Mouse (Mus musculus): ENCODE data around the gene Prkrip1.
"Not testable (repeated sequence)": the region's sequence is repeated elsewhere in the genome, so short reads cannot be mapped to it uniquely, and the experiment has no call there.

Prkrip1 gene

GRCm38 (mm10) chr5:136163807-136164474, 34.8 kb downstream of the Prkrip1 start:
- no peak for DNase-seq (ENCODE audit: low read depth, low spot score)

GRCm38 (mm10) chr5:136160084-136160483, 38.7 kb downstream of the Prkrip1 start:
- DNase-seq (ENCODE audit: low read depth, low spot score), result not testable (repeated sequence)

- no peak for DNase-seq (ENCODE audit: low read depth, low spot score)
Measured at GRCm38 (mm10) chr5:136155399-136155798, 43.4 kb downstream of the Prkrip1 start.

GRCm38 (mm10) chr5:136152365-136152764, 46.4 kb downstream of the Prkrip1 start:
- no peak for DNase-seq (ENCODE audit: low read depth, low spot score)

GRCm38 (mm10) chr5:136149134-136149576, 49.6 kb downstream of the Prkrip1 start:
- not testable (repeated sequence) for DNase-seq (ENCODE audit: low read depth, low spot score)

- DNase-seq (ENCODE audit: low read depth, low spot score), result no peak
Measured at GRCm38 (mm10) chr5:136147704-136148103, 51.1 kb downstream of the Prkrip1 start.

- DNase-seq (ENCODE audit: low read depth, low spot score), result no peak
Measured at GRCm38 (mm10) chr5:136146936-136147335, 51.8 kb downstream of the Prkrip1 start.

- no peak for DNase-seq (ENCODE audit: low read depth, low spot score)
Measured at GRCm38 (mm10) chr5:136144606-136145430, 53.9 kb downstream of the Prkrip1 start.

- DNase-seq (ENCODE audit: low read depth, low spot score), result no peak
Measured at GRCm38 (mm10) chr5:136143161-136143755, 55.5 kb downstream of the Prkrip1 start.

GRCm38 (mm10) chr5:136142746-136143145, 56.0 kb downstream of the Prkrip1 start:
- no peak for DNase-seq (ENCODE audit: low read depth, low spot score)

GRCm38 (mm10) chr5:136140057-136140482, 58.7 kb downstream of the Prkrip1 start:
- no peak for DNase-seq (ENCODE audit: low read depth, low spot score)

- no peak for DNase-seq (ENCODE audit: low read depth, low spot score)
Measured at GRCm38 (mm10) chr5:136139393-136139792, 59.4 kb downstream of the Prkrip1 start.

GRCm38 (mm10) chr5:136137658-136138274, 61.0 kb downstream of the Prkrip1 start:
- DNase-seq (ENCODE audit: low read depth, low spot score), result no peak

GRCm38 (mm10) chr5:136136292-136136990, 62.3 kb downstream of the Prkrip1 start:
- DNase-seq (ENCODE audit: low read depth, low spot score), result no peak

GRCm38 (mm10) chr5:136135571-136136291, 63.0 kb downstream of the Prkrip1 start, which contains the start of the genes Lrwd1 and Alkbh4:
Gene Lrwd1 (minus strand): TSS chr5:136136074.
Gene Alkbh4 (plus strand): TSS chr5:136136146.
- DNase-seq (ENCODE audit: low read depth, low spot score), result peak; percentile 88

Data from brain, embryonic 18.5 days (tissue).